Mouse (Mus musculus): ENCODE measurements around the gene Abcg2. TPM values are rescaled to one million over a fixed set of nuclear protein-coding genes. Genes with fewer than 3 reads are reported as not detected.
A peak's percentile ranks its signal among the peaks of the same experiment; 100 is the strongest.
"Not testable (repeated sequence)": the region's sequence is repeated elsewhere in the genome, so short reads cannot be mapped to it uniquely, and the experiment has no call there.

The Abcg2 gene
- polyA plus RNA-seq, 1 experiment from 2014 or later: 39.1 TPM

GRCm38 (mm10) chr6:58603485-58604090 is 19.3 kb downstream of the Abcg2 start:
- not testable (repeated sequence) for H3K9ac ChIP-seq (replicated peaks); H3K9me3 ChIP-seq; H3K4me2 ChIP-seq (replicated peaks); H3K4me3 ChIP-seq (replicated peaks); H3K36me3 ChIP-seq; H3K4me1 ChIP-seq (replicated peaks); H3K27ac ChIP-seq; H3K27me3 ChIP-seq
- peak; percentile 78 for ATAC-seq
- 81% methylated on average over 3 of the region's 3 CpGs for WGBS

- Histone ChIP-seq H3K4me1 (replicated peaks) (no peaks in the 10 kb centered on the region), H3K4me3 (replicated peaks) (no peak overlapping the region), H3K36me3 (no peaks in the 10 kb centered on the region), H3K27ac (no peak overlapping the region), H3K9me3 (peaks cover 7% of the 10 kb centered on the region; the same call in 1 of the 2 replicates), H3K9ac (replicated peaks) (no peak overlapping the region), H3K4me2 (replicated peaks) (no peak overlapping the region), H3K27me3 (no peaks in the 10 kb centered on the region)
- ATAC-seq: no peak
- 84% methylated on average over 4 of the region's 4 CpGs for WGBS
Measured at GRCm38 (mm10) chr6:58606642-58607041, 22.3 kb downstream of the Abcg2 start.

GRCm38 (mm10) chr6:58608422-58608821 is 24.1 kb downstream of the Abcg2 start:
- peak; percentile 59 for ATAC-seq
- no peak overlapping the region for H3K4me3 ChIP-seq (replicated peaks)
- H3K27me3 ChIP-seq: no peaks in the 10 kb centered on the region
- peaks cover 7% of the 10 kb centered on the region; the same call in 1 of the 2 replicates for H3K9me3 ChIP-seq
- H3K4me1 ChIP-seq (replicated peaks): no peaks in the 10 kb centered on the region
- H3K27ac ChIP-seq: no peak overlapping the region
- H3K9ac ChIP-seq (replicated peaks): no peak overlapping the region
- no peak overlapping the region for H3K4me2 ChIP-seq (replicated peaks)
- 67% methylated on average over 2 of the region's 2 CpGs for WGBS
- no peaks in the 10 kb centered on the region for H3K36me3 ChIP-seq

- no peak overlapping the region for H3K9ac ChIP-seq (replicated peaks)
- H3K4me2 ChIP-seq (replicated peaks): no peak overlapping the region
- WGBS: 83% methylated on average over 6 of the region's 6 CpGs
- H3K9me3 ChIP-seq: peaks cover 7% of the 10 kb centered on the region; the same call in 1 of the 2 replicates
- H3K36me3 ChIP-seq: no peaks in the 10 kb centered on the region
- peak; percentile 59 for ATAC-seq
- no peaks in the 10 kb centered on the region for H3K4me1 ChIP-seq (replicated peaks)
- H3K27me3 ChIP-seq: no peaks in the 10 kb centered on the region
- no peak overlapping the region for H3K4me3 ChIP-seq (replicated peaks)
- H3K27ac ChIP-seq: no peak overlapping the region
Measured at GRCm38 (mm10) chr6:58609919-58610759, 25.8 kb downstream of the Abcg2 start.

- no peaks in the 10 kb centered on the region for H3K27me3 ChIP-seq
- peaks cover 7% of the 10 kb centered on the region; the same call in 1 of the 2 replicates for H3K9me3 ChIP-seq
- H3K9ac ChIP-seq (replicated peaks): no peak overlapping the region
- H3K4me2 ChIP-seq (replicated peaks): no peak overlapping the region
- no peak overlapping the region for H3K4me3 ChIP-seq (replicated peaks)
- peak; percentile 83 for ATAC-seq
- no peak overlapping the region for H3K27ac ChIP-seq
- 72% methylated on average over 4 of the region's 4 CpGs for WGBS
- H3K4me1 ChIP-seq (replicated peaks): no peaks in the 10 kb centered on the region
- H3K36me3 ChIP-seq: no peaks in the 10 kb centered on the region
Measured at GRCm38 (mm10) chr6:58610760-58611654, 26.7 kb downstream of the Abcg2 start.

- Histone ChIP-seq H3K27me3 (no peaks in the 10 kb centered on the region), H3K4me1 (replicated peaks) (no peaks in the 10 kb centered on the region), H3K4me2 (replicated peaks) (no peak overlapping the region), H3K36me3 (no peaks in the 10 kb centered on the region), H3K4me3 (replicated peaks) (no peak overlapping the region), H3K9me3 (no peaks in the 10 kb centered on the region), H3K9ac (replicated peaks) (no peak overlapping the region), H3K27ac (no peak overlapping the region)
- 91% methylated on average over 5 of the region's 5 CpGs for WGBS
- no peak for ATAC-seq
Measured at GRCm38 (mm10) chr6:58624126-58624525, 39.8 kb downstream of the Abcg2 start.

- 88% methylated on average over 2 of the region's 2 CpGs for WGBS
- H3K4me3 ChIP-seq (replicated peaks): no peak overlapping the region
- no peaks in the 10 kb centered on the region for H3K9me3 ChIP-seq
- no peak for ATAC-seq
- H3K36me3 ChIP-seq: no peaks in the 10 kb centered on the region
- H3K27ac ChIP-seq: no peak overlapping the region
- no peak overlapping the region for H3K4me2 ChIP-seq (replicated peaks)
- 0 out of 2 replicates have a peak, but pooled peaks cover 4% of the 10 kb centered on the region for H3K4me1 ChIP-seq (replicated peaks)
- no peaks in the 10 kb centered on the region for H3K27me3 ChIP-seq
- H3K9ac ChIP-seq (replicated peaks): no peak overlapping the region
Measured at GRCm38 (mm10) chr6:58629238-58629637, 44.9 kb downstream of the Abcg2 start.

GRCm38 (mm10) chr6:58632419-58632818 is 48.1 kb downstream of the Abcg2 start:
- Histone ChIP-seq H3K36me3 (no peaks in the 10 kb centered on the region), H3K4me2 (replicated peaks) (no peak overlapping the region), H3K27me3 (no peaks in the 10 kb centered on the region), H3K4me1 (replicated peaks) (0 out of 2 replicates have a peak, but pooled peaks cover 4% of the 10 kb centered on the region), H3K9ac (replicated peaks) (no peak overlapping the region), H3K4me3 (replicated peaks) (no peak overlapping the region), H3K27ac (no peak overlapping the region), H3K9me3 (no peaks in the 10 kb centered on the region)
- ATAC-seq: no peak
- 40% methylated on average over 3 of the region's 3 CpGs for WGBS

GRCm38 (mm10) chr6:58633731-58634130 is 49.4 kb downstream of the Abcg2 start:
- Histone ChIP-seq H3K27ac (no peak overlapping the region), H3K9ac (replicated peaks) (no peak overlapping the region), H3K9me3 (no peaks in the 10 kb centered on the region), H3K4me3 (replicated peaks) (no peak overlapping the region), H3K27me3 (no peaks in the 10 kb centered on the region), H3K4me1 (replicated peaks) (0 out of 2 replicates have a peak, but pooled peaks cover 4% of the 10 kb centered on the region), H3K4me2 (replicated peaks) (no peak overlapping the region), H3K36me3 (no peaks in the 10 kb centered on the region)
- no peak for ATAC-seq
- 70% methylated on average over 4 of the region's 4 CpGs for WGBS

GRCm38 (mm10) chr6:58638566-58638965 is 54.2 kb downstream of the Abcg2 start:
- no peaks in the 10 kb centered on the region for H3K9me3 ChIP-seq
- no peak overlapping the region for H3K9ac ChIP-seq (replicated peaks)
- H3K36me3 ChIP-seq: no peaks in the 10 kb centered on the region
- ATAC-seq: no peak
- H3K4me3 ChIP-seq (replicated peaks): no peak overlapping the region
- H3K4me1 ChIP-seq (replicated peaks): peaks cover 8% of the 10 kb centered on the region; the same call in 1 of the 2 replicates
- H3K4me2 ChIP-seq (replicated peaks): no peak overlapping the region
- no peaks in the 10 kb centered on the region for H3K27me3 ChIP-seq
- no peak overlapping the region for H3K27ac ChIP-seq

- Histone ChIP-seq H3K9ac (replicated peaks) (no peak overlapping the region), H3K4me2 (replicated peaks) (no peak overlapping the region), H3K27me3 (no peaks in the 10 kb centered on the region), H3K36me3 (no peaks in the 10 kb centered on the region), H3K27ac (no peak overlapping the region), H3K4me1 (replicated peaks) (peaks cover 8% of the 10 kb centered on the region; the same call in 1 of the 2 replicates), H3K4me3 (replicated peaks) (no peak overlapping the region), H3K9me3 (no peaks in the 10 kb centered on the region)
- ATAC-seq: no peak
- 87% methylated on average over 2 of the region's 2 CpGs for WGBS
Measured at GRCm38 (mm10) chr6:58639391-58639790, 55.1 kb downstream of the Abcg2 start.

All from midbrain, embryonic 13.5 days (tissue).